Mouse (Mus musculus) midbrain, embryonic 11.5 days (tissue): ENCODE results near the gene 1600002K03Rik. TPM values are rescaled to one million over a fixed set of nuclear protein-coding genes. Genes with fewer than 3 reads are reported as not detected.

Source experiments
- ATAC-seq: fragments of 200-750 bp; cut with Nextera tagmentation; 2 replicates; pipeline ENCODE4 v1.8.0; 2017; ENCODE audit warnings: moderate TSS enrichment, moderate library complexity; ENCODE audit not compliant: low FRiP score
- DNase-seq: peaks from one replicate; pipeline ENCODE4 v3.0.0; 2015; ENCODE audit warnings: low spot score; ENCODE audit errors: missing footprints
- H3K27ac ChIP-seq: fragments of 300-500 bp; sonication (generic); 2 replicates; pipeline ENCODE4 v1.5.1; 2014; ENCODE audit warnings: low read depth, low read length
- H3K27me3 ChIP-seq: fragments of 300-500 bp; sonication (generic); 2 replicates; pipeline ENCODE4 v1.6.1; 2014; ENCODE audit warnings: mild to moderate bottlenecking, low read length, moderate library complexity, mixed read lengths; ENCODE audit not compliant: control insufficient read depth, insufficient read depth
- H3K36me3 ChIP-seq: fragments of 300-500 bp; sonication (generic); 2 replicates; pipeline ENCODE4 v1.6.1; 2014; ENCODE audit warnings: mild to moderate bottlenecking, low read length, moderate library complexity, mixed read lengths; ENCODE audit not compliant: control insufficient read depth, insufficient read depth
- H3K4me1 ChIP-seq: fragments of 300-500 bp; sonication (generic); 2 replicates; pipeline ENCODE4 v1.6.1; 2014; ENCODE audit warnings: low read length; ENCODE audit not compliant: control insufficient read depth, insufficient read depth
- H3K4me2 ChIP-seq: fragments of 300-500 bp; sonication (generic); 2 replicates; pipeline ENCODE4 v1.6.1; 2014; ENCODE audit warnings: mild to moderate bottlenecking, moderate library complexity
- H3K4me3 ChIP-seq: fragments of 300-500 bp; sonication (generic); 2 replicates; pipeline ENCODE4 v1.5.1; 2014; ENCODE audit warnings: low read depth, low read length
- H3K9ac ChIP-seq: fragments of 300-500 bp; sonication (generic); 2 replicates; pipeline ENCODE4 v1.6.1; 2014; ENCODE audit warnings: low read length
- H3K9me3 ChIP-seq: fragments of 300-500 bp; sonication (generic); 2 replicates; pipeline ENCODE4 v1.6.1; 2016; ENCODE audit warnings: low read length; ENCODE audit not compliant: control insufficient read depth
- WGBS: fragments of 180-500 bp; shearing (Covaris S2); extraction: QIAGEN DNeasy Blood & Tissue Kit; methylation state at CpG from one replicate; pipeline ENCODE4 v1.1.7; 2014; 5-methylcytosine and 5-hydroxymethylcytosine counted together
- polyA plus RNA-seq: library from polyadenylated mRNA; unstranded; fragments of >200 nt; fragmentation: Nextera tagmentation; extraction: Ambion mirVana; gene quantifications from 2 replicates; pipeline ENCODE4 v1.2.1, GENCODE M21; 2014

The 1600002K03Rik gene
- polyA plus RNA-seq, 1 experiment from 2014 or later, result 8.7 TPM

- DNase-seq, result no peak
- H3K27me3 ChIP-seq, result no peaks in the 10 kb centered on the region
- peaks cover 53% of the 10 kb centered on the region for H3K36me3 ChIP-seq
- 66% methylated on average over 15 of the region's 15 CpGs for WGBS
- no peak overlapping the region; the same call in 1 of the 2 replicates for H3K9ac ChIP-seq
- peaks cover 72% of the 10 kb centered on the region for H3K4me1 ChIP-seq
- H3K4me2 ChIP-seq, result no peak overlapping the region
- no peak overlapping the region for H3K4me3 ChIP-seq
- H3K9me3 ChIP-seq, result no peaks in the 10 kb centered on the region
- ATAC-seq, result no peak
- peak overlapping the region; percentile 76 for H3K27ac ChIP-seq
Observed at GRCm38 (mm10) chr10:80157141-80157929, 15.4 kb upstream of the 1600002K03Rik start.

GRCm38 (mm10) chr10:80158307-80158986, 14.3 kb upstream of the 1600002K03Rik start:
- Histone ChIP-seq H3K4me1 (peaks cover 61% of the 10 kb centered on the region), H3K36me3 (peaks cover 42% of the 10 kb centered on the region), H3K27ac (peak overlapping the region; percentile 76), H3K4me2 (0 out of 2 replicates have a peak overlapping the region, but pooled peaks have one; percentile 14), H3K9ac (0 out of 2 replicates have a peak overlapping the region, but pooled peaks have one; percentile 16), H3K4me3 (peak overlapping the region; percentile 39; the same call in 1 of the 2 replicates), H3K9me3 (no peaks in the 10 kb centered on the region), H3K27me3 (no peaks in the 10 kb centered on the region)
- 16% methylated on average over 16 of the region's 18 CpGs for WGBS
- peak; percentile 14 for ATAC-seq
- DNase-seq, result peak; percentile 94

GRCm38 (mm10) chr10:80159021-80159560, 13.7 kb upstream of the 1600002K03Rik start:
- Histone ChIP-seq H3K9ac (peak overlapping the region; percentile 43), H3K27ac (peak overlapping the region; percentile 76), H3K4me1 (peaks cover 55% of the 10 kb centered on the region), H3K36me3 (peaks cover 35% of the 10 kb centered on the region), H3K27me3 (peaks cover 3% of the 10 kb centered on the region; the same call in 1 of the 2 replicates), H3K9me3 (no peaks in the 10 kb centered on the region), H3K4me2 (peak overlapping the region; percentile 68), H3K4me3 (peak overlapping the region; percentile 39)
- 7% methylated on average over 12 of the region's 12 CpGs for WGBS
- ATAC-seq, result peak; percentile 1; the same call in 1 of the 2 replicates
- DNase-seq, result no peak

- H3K36me3 ChIP-seq, result peaks cover 28% of the 10 kb centered on the region
- peak overlapping the region; percentile 43 for H3K9ac ChIP-seq
- H3K27ac ChIP-seq, result peak overlapping the region; percentile 76
- H3K4me2 ChIP-seq, result peak overlapping the region; percentile 68
- H3K27me3 ChIP-seq, result peaks cover 4% of the 10 kb centered on the region; the same call in 1 of the 2 replicates
- ATAC-seq, result peak; percentile 83
- H3K9me3 ChIP-seq, result no peaks in the 10 kb centered on the region
- DNase-seq, result peak; percentile 100
- WGBS, result under 1% methylated on average over 55 of the region's 55 CpGs
- peaks cover 54% of the 10 kb centered on the region for H3K4me1 ChIP-seq
- H3K4me3 ChIP-seq, result peak overlapping the region; percentile 39
Observed at GRCm38 (mm10) chr10:80159561-80160454, 12.9 kb upstream of the 1600002K03Rik start.

GRCm38 (mm10) chr10:80160455-80161371, 12.0 kb upstream of the 1600002K03Rik start:
- Histone ChIP-seq H3K27me3 (peaks cover 4% of the 10 kb centered on the region; the same call in 1 of the 2 replicates), H3K27ac (peak overlapping the region; percentile 57), H3K4me3 (peak overlapping the region; percentile 39), H3K4me2 (peak overlapping the region; percentile 68), H3K36me3 (peaks cover 19% of the 10 kb centered on the region), H3K9me3 (no peaks in the 10 kb centered on the region), H3K9ac (peak overlapping the region; percentile 53), H3K4me1 (peaks cover 56% of the 10 kb centered on the region)
- DNase-seq (peak; percentile 91), ATAC-seq (no peak)
- WGBS, result 2% methylated on average over 32 of the region's 33 CpGs

GRCm38 (mm10) chr10:80161522-80162242, 11.1 kb upstream of the 1600002K03Rik start:
- peak overlapping the region; percentile 68 for H3K4me2 ChIP-seq
- H3K27me3 ChIP-seq, result peaks cover 4% of the 10 kb centered on the region; the same call in 1 of the 2 replicates
- peaks cover 11% of the 10 kb centered on the region for H3K36me3 ChIP-seq
- 14% methylated on average over 6 of the region's 7 CpGs for WGBS
- peak overlapping the region; percentile 57 for H3K27ac ChIP-seq
- no peak overlapping the region for H3K4me3 ChIP-seq
- ATAC-seq (no peak), DNase-seq (no peak)
- H3K9ac ChIP-seq, result peak overlapping the region; percentile 53; the same call in 1 of the 2 replicates
- H3K9me3 ChIP-seq, result no peaks in the 10 kb centered on the region
- H3K4me1 ChIP-seq, result peaks cover 58% of the 10 kb centered on the region

GRCm38 (mm10) chr10:80162243-80162608, 10.5 kb upstream of the 1600002K03Rik start:
- no peaks in the 10 kb centered on the region for H3K9me3 ChIP-seq
- no peak overlapping the region for H3K4me2 ChIP-seq
- 80% methylated on average over 3 of the region's 3 CpGs for WGBS
- no peak overlapping the region for H3K4me3 ChIP-seq
- H3K27ac ChIP-seq, result no peak overlapping the region
- DNase-seq (no peak), ATAC-seq (no peak)
- no peak overlapping the region for H3K9ac ChIP-seq
- peaks cover 63% of the 10 kb centered on the region for H3K4me1 ChIP-seq
- peaks cover 5% of the 10 kb centered on the region for H3K36me3 ChIP-seq
- H3K27me3 ChIP-seq, result peaks cover 4% of the 10 kb centered on the region; the same call in 1 of the 2 replicates
